Mouse (Mus musculus) kidney, postnatal 0 days (tissue): ENCODE measurements around the gene Slamf8. TPM values are rescaled to one million over a fixed set of nuclear protein-coding genes. Genes with fewer than 3 reads are reported as not detected.

Experiments used
- ATAC-seq: fragments of 200-750 bp; cut with Nextera tagmentation; replicated peaks from 2 replicates; pipeline ENCODE4 v1.8.0; 2017; ENCODE audit warnings: low read depth, moderate number of reproducible peaks, moderate TSS enrichment, moderate library complexity; ENCODE audit not compliant: low FRiP score
- DNase-seq: peaks from one replicate; pipeline ENCODE4 v3.0.0-alpha.2; 2016; ENCODE audit warnings: low spot score
- H3K27ac ChIP-seq: fragments of 300-500 bp; sonication (generic); 2 replicates; pipeline ENCODE4 v1.5.1; 2014; ENCODE audit warnings: mild to moderate bottlenecking
- H3K27me3 ChIP-seq: fragments of 300-500 bp; sonication (generic); 2 replicates; pipeline ENCODE4 v1.6.1; 2014; ENCODE audit warnings: low read length, mixed read lengths; ENCODE audit not compliant: insufficient read depth
- H3K36me3 ChIP-seq: fragments of 300-500 bp; sonication (generic); 2 replicates; pipeline ENCODE4 v1.6.1; 2014; ENCODE audit warnings: low read length, mixed read lengths; ENCODE audit not compliant: insufficient read depth
- H3K4me1 ChIP-seq: fragments of 300-500 bp; sonication (generic); replicated peaks from 2 replicates; pipeline ENCODE4 v1.6.1; 2014; ENCODE audit warnings: antibody characterized with exemption, low read length, mixed read lengths; ENCODE audit not compliant: insufficient read depth
- H3K4me2 ChIP-seq: fragments of 300-500 bp; sonication (generic); 2 replicates; pipeline ENCODE4 v1.6.1; 2014; ENCODE audit warnings: mild to moderate bottlenecking, low read length, moderate library complexity, mixed read lengths
- H3K4me3 ChIP-seq: fragments of 300-500 bp; sonication (generic); replicated peaks from 2 replicates; pipeline ENCODE4 v1.5.1; 2014; ENCODE audit warnings: low read depth, low read length
- H3K9ac ChIP-seq: fragments of 300-500 bp; sonication (generic); 2 replicates; pipeline ENCODE4 v1.6.1; 2014; ENCODE audit warnings: low read depth, low read length
- H3K9me3 ChIP-seq: fragments of 300-500 bp; sonication (generic); replicated peaks from 2 replicates; pipeline ENCODE4 v1.6.1; 2016; ENCODE audit warnings: low read length, inconsistent platforms, mixed read lengths
- CTCF ChIP-seq: IDR thresholded peaks from 2 replicates; pipeline ENCODE4 v1.5.1; 2016; ENCODE audit warnings: antibody characterized with exemption, low read depth, mild to moderate bottlenecking, moderate library complexity
- WGBS: fragments of 180-500 bp; shearing (Covaris S2); extraction: QIAGEN DNeasy Blood & Tissue Kit; methylation state at CpG from one replicate; pipeline ENCODE4 v1.1.7; 2014; 5-methylcytosine and 5-hydroxymethylcytosine counted together
- polyA plus RNA-seq: library from polyadenylated mRNA; unstranded; fragments of >200 nt; fragmentation: Nextera tagmentation; extraction: Ambion mirVana; gene quantifications from 2 replicates; pipeline ENCODE4 v1.2.1, GENCODE M21; 2015

Slamf8 gene
- polyA plus RNA-seq, 1 experiment from 2014 or later: 0.16 TPM

GRCm38 (mm10) chr1:172632451-172633326 is 42.3 kb upstream of the Slamf8 start, which contains the start of gene Dusp23:
Gene Dusp23 (minus strand): TSS chr1:172632962.
- DNase-seq: peak; percentile 99
- H3K4me3 ChIP-seq: peak within 1 kb of the TSS; percentile 60
- no peaks in the 10 kb centered on the region for H3K9me3 ChIP-seq
- H3K27ac ChIP-seq: peak within 1 kb of the TSS; percentile 94
- H3K4me1 ChIP-seq: peaks cover 8% of the 10 kb centered on the region; the same call in 1 of the 2 replicates
- H3K9ac ChIP-seq: peak within 1 kb of the TSS; percentile 61
- no peaks in the 10 kb centered on the region for H3K27me3 ChIP-seq
- ATAC-seq: peak; percentile 99
- WGBS: under 1% methylated on average over 53 of the region's 53 CpGs
- peak within 1 kb of the TSS; percentile 86 for H3K4me2 ChIP-seq
- TF ChIP-seq CTCF: peak; percentile 98
- no peaks in the 10 kb centered on the region for H3K36me3 ChIP-seq

GRCm38 (mm10) chr1:172631721-172632120 is 41.4 kb upstream of the Slamf8 start:
- H3K27me3 ChIP-seq: no peaks in the 10 kb centered on the region
- ATAC-seq (no peak), DNase-seq (no peak)
- no peak overlapping the region for H3K9ac ChIP-seq
- 79% methylated on average over 5 of the region's 5 CpGs for WGBS
- H3K4me2 ChIP-seq: no peak overlapping the region; the same call in 1 of the 2 replicates
- no peak for TF ChIP-seq CTCF
- no peaks in the 10 kb centered on the region for H3K9me3 ChIP-seq
- peaks cover 8% of the 10 kb centered on the region; the same call in 1 of the 2 replicates for H3K4me1 ChIP-seq
- no peak overlapping the region for H3K4me3 ChIP-seq
- no peaks in the 10 kb centered on the region for H3K36me3 ChIP-seq
- H3K27ac ChIP-seq: no peak overlapping the region

- H3K36me3 ChIP-seq: no peaks in the 10 kb centered on the region
- ATAC-seq: no peak
- H3K4me3 ChIP-seq: no peak overlapping the region
- no peaks in the 10 kb centered on the region for H3K27me3 ChIP-seq
- no peak overlapping the region for H3K4me2 ChIP-seq
- no peak overlapping the region for H3K27ac ChIP-seq
- no peak for DNase-seq
- H3K4me1 ChIP-seq: peaks cover 4% of the 10 kb centered on the region; the same call in 1 of the 2 replicates
- H3K9me3 ChIP-seq: no peaks in the 10 kb centered on the region
- WGBS: 58% methylated on average over 7 of the region's 7 CpGs
- no peak overlapping the region for H3K9ac ChIP-seq
- TF ChIP-seq CTCF: no peak
Measured at GRCm38 (mm10) chr1:172629831-172630230, 39.5 kb upstream of the Slamf8 start.

GRCm38 (mm10) chr1:172626306-172626705 is 35.9 kb upstream of the Slamf8 start:
- Histone ChIP-seq H3K4me2 (no peak overlapping the region), H3K4me3 (no peak overlapping the region), H3K9ac (no peak overlapping the region), H3K9me3 (no peaks in the 10 kb centered on the region), H3K27me3 (no peaks in the 10 kb centered on the region), H3K27ac (no peak overlapping the region), H3K4me1 (no peaks in the 10 kb centered on the region), H3K36me3 (no peaks in the 10 kb centered on the region)
- no peak for TF ChIP-seq CTCF
- WGBS: 98% methylated on average over 3 of the region's 3 CpGs
- DNase-seq: no peak
- ATAC-seq: no peak

GRCm38 (mm10) chr1:172624081-172624480 is 33.7 kb upstream of the Slamf8 start:
- Histone ChIP-seq H3K9me3 (no peaks in the 10 kb centered on the region), H3K4me2 (no peak overlapping the region), H3K27ac (no peak overlapping the region), H3K4me3 (no peak overlapping the region), H3K27me3 (no peaks in the 10 kb centered on the region), H3K4me1 (no peaks in the 10 kb centered on the region), H3K9ac (no peak overlapping the region), H3K36me3 (no peaks in the 10 kb centered on the region)
- DNase-seq (no peak), ATAC-seq (no peak)
- TF ChIP-seq CTCF: no peak
- 58% methylated on average over 3 of the region's 3 CpGs for WGBS

- ATAC-seq (no peak; the same call in 1 of the 2 replicates), DNase-seq (no peak)
- no peak overlapping the region for H3K4me2 ChIP-seq
- H3K9me3 ChIP-seq: no peaks in the 10 kb centered on the region
- no peak for TF ChIP-seq CTCF
- no peaks in the 10 kb centered on the region for H3K4me1 ChIP-seq
- peak overlapping the region; percentile 31; the same call in 1 of the 2 replicates for H3K27ac ChIP-seq
- whole genome bisulfite sequencing: 61% methylated on average over 5 of the region's 5 CpGs
- H3K36me3 ChIP-seq: no peaks in the 10 kb centered on the region
- no peaks in the 10 kb centered on the region for H3K27me3 ChIP-seq
- no peak overlapping the region for H3K9ac ChIP-seq
- no peak overlapping the region for H3K4me3 ChIP-seq
Measured at GRCm38 (mm10) chr1:172623599-172623998, 33.2 kb upstream of the Slamf8 start.
